Mouse (Mus musculus) CD8-positive naive resting alpha-beta T cell, adult 57 days (primary cell): ENCODE data around the gene Hsd17b10. TPM values are rescaled to one million over a fixed set of nuclear protein-coding genes. Genes with fewer than 3 reads are reported as not detected.

Source experiments
- total RNA-seq: library from RNA; stranded (reverse); gene quantifications from one replicate; pipeline ENCODE4 v1.2.4, GENCODE M21; 2023

Hsd17b10 gene
- total RNA-seq = 51.8 TPM

GRCm38 (mm10) chrX:152001737-152002710 is at the start of gene Hsd17b10:
Gene Hsd17b10 (plus strand): TSS chrX:152001845.

GRCm38 (mm10) chrX:152016151-152017145 is 14.8 kb downstream of the Hsd17b10 start, which contains the start of the genes Ribc1 and Smc1a:
Gene Ribc1 (minus strand): TSS chrX:152016295.
Gene Smc1a (plus strand): TSS chrX:152016428.

Other genes with a start within 250 kb of the Hsd17b10 start
- 297 TPM for gene Huwe1, start 201.0 kb upstream of the Hsd17b10 start, total RNA-seq
- gene Ribc1, start 14.4 kb downstream of the Hsd17b10 start, total RNA-seq = 1.0 TPM
- gene Smc1a, start 14.6 kb downstream of the Hsd17b10 start, total RNA-seq = 117 TPM
- gene Iqsec2, start 142.4 kb downstream of the Hsd17b10 start, total RNA-seq = 0.21 TPM
- 78.8 TPM for gene Kdm5c, start 231.2 kb downstream of the Hsd17b10 start, total RNA-seq